Mouse (Mus musculus) E14TG2a.4 (cell line): ENCODE results near the gene Gpkow.

Experiments
- CTCF ChIP-seq: conservative IDR thresholded peaks from 2 replicates; pipeline ENCODE4 v1.5.1; 2014; ENCODE audit warnings: low read length
- NANOG ChIP-seq: IDR thresholded peaks from 2 replicates; pipeline ENCODE4 v1.6.1; 2014; ENCODE audit warnings: borderline replicate concordance, low read length, mixed read lengths
- POU5F1 ChIP-seq: IDR thresholded peaks from 2 replicates; pipeline ENCODE4 v1.6.1; 2014; ENCODE audit warnings: low read length, borderline replicate concordance

DNA sequence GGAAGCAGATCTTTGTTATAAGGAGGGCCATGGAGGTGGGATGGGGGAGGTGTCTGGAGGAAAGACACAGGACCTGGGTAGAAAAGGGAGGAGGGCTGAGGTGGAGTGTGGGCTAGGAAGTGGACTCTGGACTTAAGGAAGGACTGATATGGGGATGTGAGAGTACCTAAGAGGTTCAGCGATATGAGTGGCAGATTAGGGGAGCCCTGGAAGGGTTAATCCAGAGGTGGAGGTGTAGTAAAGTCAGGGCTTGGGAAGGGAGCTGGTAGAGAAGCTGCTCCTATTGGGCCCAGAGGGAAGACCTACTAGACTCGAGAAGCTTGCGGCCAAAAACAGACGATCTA, 32.0 kb downstream of the Gpkow start:
- TF ChIP-seq CTCF (no peak), POU5F1 (no peak), NANOG (no peak)
